Mouse (Mus musculus): ENCODE data around the gene Sars2. TPM values are rescaled to one million over a fixed set of nuclear protein-coding genes. Genes with fewer than 3 reads are reported as not detected.

The Sars2 gene
- polyA plus RNA-seq, 1 experiment, result 19.4 TPM

- Histone ChIP-seq H3K4me1 (ENCODE audit: control insufficient read depth, insufficient read depth, low read length) (no peaks in the 10 kb centered on the region), H3K27ac (ENCODE audit: insufficient read depth, low read depth, low read length) (no peak within 1 kb of the TSS), H3K27me3 (replicated peaks; ENCODE audit: control insufficient read depth, insufficient read depth, low read length) (no peaks in the 10 kb centered on the region), H3K4me3 (ENCODE audit: insufficient read depth, low read depth, low read length) (no peak within 1 kb of the TSS), H3K36me3 (ENCODE audit: control insufficient read depth, insufficient read depth, low read length) (no peaks in the 10 kb centered on the region; the same call in 1 of the 2 replicates)
- TF ChIP-seq CTCF (conservative IDR thresholded peaks at IDR 0.05; ENCODE audit: insufficient read depth, insufficient read length, low read depth, low read length) (no peak), POLR2A (IDR thresholded peaks at IDR 0.05; ENCODE audit: low read depth, low read length) (no peak)
- 65% methylated on average over 5 of the region's 5 CpGs for WGBS
- no peak for DNase-seq
These were observed 46.8 kb downstream of the Sars2 start, which contains the start of gene Rinl for GRCm38 (mm10) chr7:28788307-28789195. Rinl (plus strand) TSS chr7:28788969.

- TF ChIP-seq POLR2A (IDR thresholded peaks at IDR 0.05; ENCODE audit: low read depth, low read length) (no peak), CTCF (conservative IDR thresholded peaks at IDR 0.05; ENCODE audit: insufficient read depth, insufficient read length, low read depth, low read length) (no peak)
- no peaks in the 10 kb centered on the region for H3K27me3 ChIP-seq (replicated peaks; ENCODE audit: control insufficient read depth, insufficient read depth, low read length)
- H3K4me1 ChIP-seq (ENCODE audit: control insufficient read depth, insufficient read depth, low read length), result no peaks in the 10 kb centered on the region
- no peak for DNase-seq
- no peaks in the 10 kb centered on the region; the same call in 1 of the 2 replicates for H3K36me3 ChIP-seq (ENCODE audit: control insufficient read depth, insufficient read depth, low read length)
- H3K27ac ChIP-seq (ENCODE audit: insufficient read depth, low read depth, low read length), result no peak overlapping the region
- WGBS, result 65% methylated on average over 3 of the region's 3 CpGs
- no peak overlapping the region for H3K4me3 ChIP-seq (ENCODE audit: insufficient read depth, low read depth, low read length)
These were observed 47.4 kb downstream of the Sars2 start for GRCm38 (mm10) chr7:28789235-28789634.

GRCm38 (mm10) chr7:28790066-28790806 lies 48.4 kb downstream of the Sars2 start:
- no peaks in the 10 kb centered on the region for H3K4me1 ChIP-seq (ENCODE audit: control insufficient read depth, insufficient read depth, low read length)
- no peaks in the 10 kb centered on the region; the same call in 1 of the 2 replicates for H3K36me3 ChIP-seq (ENCODE audit: control insufficient read depth, insufficient read depth, low read length)
- no peaks in the 10 kb centered on the region for H3K27me3 ChIP-seq (replicated peaks; ENCODE audit: control insufficient read depth, insufficient read depth, low read length)
- no peak overlapping the region for H3K4me3 ChIP-seq (ENCODE audit: insufficient read depth, low read depth, low read length)
- peak; percentile 45 for DNase-seq
- H3K27ac ChIP-seq (ENCODE audit: insufficient read depth, low read depth, low read length), result no peak overlapping the region
- WGBS, result 54% methylated on average over 8 of the region's 8 CpGs
- TF ChIP-seq POLR2A (IDR thresholded peaks at IDR 0.05; ENCODE audit: low read depth, low read length) (no peak), CTCF (conservative IDR thresholded peaks at IDR 0.05; ENCODE audit: insufficient read depth, insufficient read length, low read depth, low read length) (peak; percentile 37; the same call in 1 of the 2 replicates)

GRCm38 (mm10) chr7:28791706-28792105 lies 49.9 kb downstream of the Sars2 start:
- no peaks in the 10 kb centered on the region for H3K27me3 ChIP-seq (replicated peaks; ENCODE audit: control insufficient read depth, insufficient read depth, low read length)
- no peak for DNase-seq
- no peak for TF ChIP-seq CTCF (conservative IDR thresholded peaks at IDR 0.05; ENCODE audit: insufficient read depth, insufficient read length, low read depth, low read length)
- TF ChIP-seq POLR2A (IDR thresholded peaks at IDR 0.05; ENCODE audit: low read depth, low read length), result no peak
- no peaks in the 10 kb centered on the region for H3K36me3 ChIP-seq (ENCODE audit: control insufficient read depth, insufficient read depth, low read length)
- H3K4me3 ChIP-seq (ENCODE audit: insufficient read depth, low read depth, low read length), result no peak overlapping the region
- no peaks in the 10 kb centered on the region for H3K4me1 ChIP-seq (ENCODE audit: control insufficient read depth, insufficient read depth, low read length)
- no peak overlapping the region for H3K27ac ChIP-seq (ENCODE audit: insufficient read depth, low read depth, low read length)

- no peaks in the 10 kb centered on the region for H3K27me3 ChIP-seq (replicated peaks; ENCODE audit: control insufficient read depth, insufficient read depth, low read length)
- WGBS, result 79% methylated on average over 14 of the region's 14 CpGs
- H3K4me1 ChIP-seq (ENCODE audit: control insufficient read depth, insufficient read depth, low read length), result peaks cover 3% of the 10 kb centered on the region; the same call in 1 of the 2 replicates
- TF ChIP-seq POLR2A (IDR thresholded peaks at IDR 0.05; ENCODE audit: low read depth, low read length) (no peak), CTCF (conservative IDR thresholded peaks at IDR 0.05; ENCODE audit: insufficient read depth, insufficient read length, low read depth, low read length) (no peak)
- H3K36me3 ChIP-seq (ENCODE audit: control insufficient read depth, insufficient read depth, low read length), result no peaks in the 10 kb centered on the region
- no peak overlapping the region for H3K4me3 ChIP-seq (ENCODE audit: insufficient read depth, low read depth, low read length)
- no peak overlapping the region for H3K27ac ChIP-seq (ENCODE audit: insufficient read depth, low read depth, low read length)
- no peak for DNase-seq
These were observed 50.8 kb downstream of the Sars2 start for GRCm38 (mm10) chr7:28792391-28793185.

- WGBS, result 30% methylated on average over 2 of the region's 2 CpGs
- H3K27me3 ChIP-seq (replicated peaks; ENCODE audit: control insufficient read depth, insufficient read depth, low read length), result no peaks in the 10 kb centered on the region
- H3K36me3 ChIP-seq (ENCODE audit: control insufficient read depth, insufficient read depth, low read length), result no peaks in the 10 kb centered on the region
- peaks cover 3% of the 10 kb centered on the region; the same call in 1 of the 2 replicates for H3K4me1 ChIP-seq (ENCODE audit: control insufficient read depth, insufficient read depth, low read length)
- TF ChIP-seq POLR2A (IDR thresholded peaks at IDR 0.05; ENCODE audit: low read depth, low read length), result no peak
- peak; percentile 59 for TF ChIP-seq CTCF (conservative IDR thresholded peaks at IDR 0.05; ENCODE audit: insufficient read depth, insufficient read length, low read depth, low read length)
- no peak overlapping the region for H3K27ac ChIP-seq (ENCODE audit: insufficient read depth, low read depth, low read length)
- peak; percentile 62 for DNase-seq
- H3K4me3 ChIP-seq (ENCODE audit: insufficient read depth, low read depth, low read length), result no peak overlapping the region
These were observed 52.0 kb downstream of the Sars2 start for GRCm38 (mm10) chr7:28793834-28794233.

All from kidney, adult 2 months (tissue).